Mouse (Mus musculus): ENCODE measurements around the gene Marveld3. TPM values are rescaled to one million over a fixed set of nuclear protein-coding genes. Genes with fewer than 3 reads are reported as not detected.

The Marveld3 gene
- 0.24 and 0.27 TPM in 2 replicates for polyA plus RNA-seq (2014; fragmentation: Nextera tagmentation; extraction: Ambion mirVana)

DNA sequence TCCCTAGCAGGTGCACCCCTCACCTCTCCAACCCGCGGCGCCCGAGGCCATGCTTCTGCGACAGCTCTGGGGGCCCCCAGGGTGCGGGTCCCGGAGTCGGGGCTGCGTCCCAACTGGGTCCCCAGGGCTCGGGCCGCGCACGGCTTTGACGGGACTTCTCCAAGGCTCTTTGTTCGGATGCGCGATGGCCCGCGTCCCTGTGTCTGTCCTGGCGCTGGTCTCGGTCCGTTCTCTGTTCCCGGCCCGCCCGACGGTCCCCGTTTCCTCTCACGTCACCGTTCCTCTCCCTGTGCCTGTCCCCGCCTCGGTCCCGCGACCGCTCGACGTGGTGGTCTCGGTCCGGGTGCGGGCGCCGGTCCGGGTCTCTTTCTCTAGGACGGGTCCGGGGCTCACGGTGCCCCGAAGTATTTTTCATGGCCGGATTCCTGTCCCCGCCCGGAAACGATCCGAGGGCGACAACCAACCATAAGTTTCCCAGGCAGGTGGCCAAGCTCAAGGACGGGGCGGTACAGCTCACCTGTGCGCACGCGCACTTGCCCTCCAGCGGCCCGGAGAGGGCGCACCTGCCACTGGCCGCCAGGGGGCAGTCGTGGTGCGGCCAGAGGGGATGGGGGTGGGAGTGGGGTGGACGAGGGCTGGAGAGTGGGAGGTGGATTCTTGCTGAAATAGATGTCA is at the start of gene Marveld3:
Marveld3 (minus strand) TSS at position 511 of the 675 bp plus-strand sequence.
- 5% methylated on average over 64 of the region's 64 CpGs for WGBS
- ATAC-seq (ENCODE audit: insufficient number of reproducible peaks, low FRiP score, low TSS enrichment, low read depth): no peak
- peak; percentile 71 for DNase-seq (ENCODE audit: low spot score)
- H3K27ac ChIP-seq (replicated peaks; ENCODE audit: low read depth, low read length): no peak within 1 kb of the TSS
- H3K27me3 ChIP-seq (ENCODE audit: control insufficient read depth, insufficient read depth, low read length): peaks cover 27% of the 10 kb centered on the region
- no peak within 1 kb of the TSS for H3K9ac ChIP-seq (ENCODE audit: low read length)
- no peaks in the 10 kb centered on the region for H3K9me3 ChIP-seq (ENCODE audit: control insufficient read depth, low read length)
- H3K4me3 ChIP-seq (ENCODE audit: low read depth, low read length): peak within 1 kb of the TSS; percentile 25
- no peaks in the 10 kb centered on the region for H3K36me3 ChIP-seq (ENCODE audit: control insufficient read depth, insufficient read depth, low read length)
- H3K4me1 ChIP-seq (ENCODE audit: control insufficient read depth, insufficient read depth, low read length): no peaks in the 10 kb centered on the region; the same call in 1 of the 2 replicates
- H3K4me2 ChIP-seq (ENCODE audit: low read depth, severe bottlenecking): peak within 1 kb of the TSS; percentile 43

GRCm38 (mm10) chr8:110010868-110011267 is 48.9 kb upstream of the Marveld3 start:
- no peaks in the 10 kb centered on the region for H3K27me3 ChIP-seq (ENCODE audit: control insufficient read depth, insufficient read depth, low read length)
- no peaks in the 10 kb centered on the region for H3K9me3 ChIP-seq (ENCODE audit: control insufficient read depth, low read length)
- no peak overlapping the region for H3K4me2 ChIP-seq (ENCODE audit: low read depth, severe bottlenecking)
- H3K36me3 ChIP-seq (ENCODE audit: control insufficient read depth, insufficient read depth, low read length): no peaks in the 10 kb centered on the region
- ATAC-seq (ENCODE audit: insufficient number of reproducible peaks, low FRiP score, low TSS enrichment, low read depth) (no peak), DNase-seq (ENCODE audit: low spot score) (peak; percentile 67)
- no peak overlapping the region for H3K27ac ChIP-seq (replicated peaks; ENCODE audit: low read depth, low read length)
- no peak overlapping the region for H3K9ac ChIP-seq (ENCODE audit: low read length)
- H3K4me1 ChIP-seq (ENCODE audit: control insufficient read depth, insufficient read depth, low read length): no peaks in the 10 kb centered on the region
- no peak overlapping the region for H3K4me3 ChIP-seq (ENCODE audit: low read depth, low read length)
- 38% methylated on average over 5 of the region's 5 CpGs for WGBS

- Histone ChIP-seq H3K27me3 (ENCODE audit: control insufficient read depth, insufficient read depth, low read length) (no peaks in the 10 kb centered on the region), H3K9me3 (ENCODE audit: control insufficient read depth, low read length) (no peaks in the 10 kb centered on the region), H3K36me3 (ENCODE audit: control insufficient read depth, insufficient read depth, low read length) (no peaks in the 10 kb centered on the region), H3K4me1 (ENCODE audit: control insufficient read depth, insufficient read depth, low read length) (no peaks in the 10 kb centered on the region), H3K9ac (ENCODE audit: low read length) (no peak overlapping the region), H3K27ac (replicated peaks; ENCODE audit: low read depth, low read length) (no peak overlapping the region), H3K4me2 (ENCODE audit: low read depth, severe bottlenecking) (no peak overlapping the region), H3K4me3 (ENCODE audit: low read depth, low read length) (no peak overlapping the region)
- DNase-seq (ENCODE audit: low spot score) (no peak), ATAC-seq (ENCODE audit: insufficient number of reproducible peaks, low FRiP score, low TSS enrichment, low read depth) (no peak)
- 75% methylated on average over 8 of the region's 8 CpGs for WGBS
Observed at GRCm38 (mm10) chr8:110008995-110009446, 47.0 kb upstream of the Marveld3 start.

DNA sequence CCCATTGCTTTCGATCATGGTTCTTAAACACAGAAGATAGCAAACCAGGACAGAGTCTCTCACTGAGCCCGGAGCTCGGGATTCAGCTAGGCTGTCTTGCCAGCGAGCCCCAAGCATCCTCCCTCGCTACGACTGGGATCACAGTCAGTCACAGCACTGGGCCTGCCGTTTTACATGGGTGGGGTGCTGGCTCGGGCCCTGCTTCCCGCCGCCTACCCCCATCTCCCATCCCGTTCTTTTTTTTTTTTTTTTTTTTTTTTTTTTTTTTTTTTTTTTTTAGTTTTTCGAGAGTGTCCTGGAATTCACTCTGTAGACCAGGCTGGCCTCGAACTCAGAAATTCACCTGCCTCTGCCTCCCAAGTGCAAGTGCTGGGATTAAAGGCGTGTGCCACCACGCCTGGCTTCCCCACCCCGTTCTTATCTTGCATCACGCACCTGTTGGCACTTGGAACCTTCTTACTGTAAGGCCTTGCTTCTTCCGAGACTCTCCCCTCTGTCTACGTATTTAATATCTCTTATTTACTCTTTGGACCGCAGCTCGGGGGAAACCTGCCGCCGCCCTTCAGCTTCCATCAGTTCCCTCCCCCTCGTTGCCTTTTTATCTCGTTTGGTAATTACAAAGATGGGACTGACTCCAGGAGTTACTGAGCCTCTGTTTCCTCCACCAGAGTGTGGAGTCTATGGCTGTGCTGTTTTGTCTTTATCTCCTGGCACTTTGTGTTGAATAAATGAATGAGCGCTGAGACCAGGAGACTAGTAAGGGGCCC is 46.4 kb upstream of the Marveld3 start:
- no peak overlapping the region for H3K4me3 ChIP-seq (ENCODE audit: low read depth, low read length)
- DNase-seq (ENCODE audit: low spot score) (no peak), ATAC-seq (ENCODE audit: insufficient number of reproducible peaks, low FRiP score, low TSS enrichment, low read depth) (no peak)
- no peaks in the 10 kb centered on the region for H3K9me3 ChIP-seq (ENCODE audit: control insufficient read depth, low read length)
- WGBS: 91% methylated on average over 26 of the region's 26 CpGs
- no peak overlapping the region for H3K27ac ChIP-seq (replicated peaks; ENCODE audit: low read depth, low read length)
- H3K4me1 ChIP-seq (ENCODE audit: control insufficient read depth, insufficient read depth, low read length): no peaks in the 10 kb centered on the region
- no peak overlapping the region for H3K9ac ChIP-seq (ENCODE audit: low read length)
- no peaks in the 10 kb centered on the region for H3K27me3 ChIP-seq (ENCODE audit: control insufficient read depth, insufficient read depth, low read length)
- H3K4me2 ChIP-seq (ENCODE audit: low read depth, severe bottlenecking): no peak overlapping the region
- no peaks in the 10 kb centered on the region for H3K36me3 ChIP-seq (ENCODE audit: control insufficient read depth, insufficient read depth, low read length)

GRCm38 (mm10) chr8:110006312-110007023 is 44.5 kb upstream of the Marveld3 start:
- Histone ChIP-seq H3K27me3 (ENCODE audit: control insufficient read depth, insufficient read depth, low read length) (no peaks in the 10 kb centered on the region), H3K4me2 (ENCODE audit: low read depth, severe bottlenecking) (no peak overlapping the region), H3K4me3 (ENCODE audit: low read depth, low read length) (no peak overlapping the region), H3K9me3 (ENCODE audit: control insufficient read depth, low read length) (no peaks in the 10 kb centered on the region), H3K4me1 (ENCODE audit: control insufficient read depth, insufficient read depth, low read length) (no peaks in the 10 kb centered on the region), H3K36me3 (ENCODE audit: control insufficient read depth, insufficient read depth, low read length) (no peaks in the 10 kb centered on the region), H3K27ac (replicated peaks; ENCODE audit: low read depth, low read length) (no peak overlapping the region), H3K9ac (ENCODE audit: low read length) (no peak overlapping the region)
- DNase-seq (ENCODE audit: low spot score) (peak; percentile 28), ATAC-seq (ENCODE audit: insufficient number of reproducible peaks, low FRiP score, low TSS enrichment, low read depth) (no peak)
- WGBS: 68% methylated on average over 17 of the region's 17 CpGs

DNA sequence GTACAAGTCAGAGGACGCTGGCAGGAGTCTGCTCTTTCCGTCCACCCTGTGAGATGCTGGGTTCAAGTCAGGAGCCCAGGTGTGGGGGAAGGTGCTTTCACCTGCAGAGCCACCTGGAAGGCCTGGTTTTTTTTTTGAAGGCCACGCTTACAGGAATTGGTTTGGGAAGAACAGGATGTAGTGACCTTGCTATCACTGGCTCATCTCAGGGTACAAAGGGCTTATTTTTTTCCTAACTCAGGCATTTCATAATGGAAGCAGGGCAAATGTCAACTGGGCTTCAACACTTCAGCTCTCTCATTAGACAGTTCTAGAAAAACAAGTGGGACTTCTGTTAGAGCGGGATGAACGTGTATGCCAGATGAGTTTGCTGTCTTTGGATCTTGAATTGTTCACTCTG is 42.3 kb upstream of the Marveld3 start:
- WGBS: 82% methylated on average over 5 of the region's 5 CpGs

GRCm38 (mm10) chr8:110002953-110003352 is 41.0 kb upstream of the Marveld3 start:
- Histone ChIP-seq H3K27me3 (ENCODE audit: control insufficient read depth, insufficient read depth, low read length) (no peaks in the 10 kb centered on the region), H3K27ac (replicated peaks; ENCODE audit: low read depth, low read length) (no peak overlapping the region), H3K36me3 (ENCODE audit: control insufficient read depth, insufficient read depth, low read length) (no peaks in the 10 kb centered on the region), H3K9ac (ENCODE audit: low read length) (no peak overlapping the region), H3K9me3 (ENCODE audit: control insufficient read depth, low read length) (no peaks in the 10 kb centered on the region), H3K4me2 (ENCODE audit: low read depth, severe bottlenecking) (no peak overlapping the region), H3K4me3 (ENCODE audit: low read depth, low read length) (no peak overlapping the region), H3K4me1 (ENCODE audit: control insufficient read depth, insufficient read depth, low read length) (no peaks in the 10 kb centered on the region)
- 34% methylated on average over 9 of the region's 9 CpGs for WGBS
- DNase-seq (ENCODE audit: low spot score) (peak; percentile 54), ATAC-seq (ENCODE audit: insufficient number of reproducible peaks, low FRiP score, low TSS enrichment, low read depth) (no peak)

More for the DNA sequence above, 42.3 kb upstream of the Marveld3 start:
- Histone ChIP-seq H3K4me3 (ENCODE audit: low read depth, low read length) (no peak overlapping the region), H3K27me3 (ENCODE audit: control insufficient read depth, insufficient read depth, low read length) (no peaks in the 10 kb centered on the region), H3K9me3 (ENCODE audit: control insufficient read depth, low read length) (no peaks in the 10 kb centered on the region), H3K4me1 (ENCODE audit: control insufficient read depth, insufficient read depth, low read length) (no peaks in the 10 kb centered on the region), H3K36me3 (ENCODE audit: control insufficient read depth, insufficient read depth, low read length) (no peaks in the 10 kb centered on the region), H3K4me2 (ENCODE audit: low read depth, severe bottlenecking) (no peak overlapping the region), H3K27ac (replicated peaks; ENCODE audit: low read depth, low read length) (no peak overlapping the region), H3K9ac (ENCODE audit: low read length) (no peak overlapping the region)
- DNase-seq (ENCODE audit: low spot score) (no peak), ATAC-seq (ENCODE audit: insufficient number of reproducible peaks, low FRiP score, low TSS enrichment, low read depth) (no peak)

DNA sequence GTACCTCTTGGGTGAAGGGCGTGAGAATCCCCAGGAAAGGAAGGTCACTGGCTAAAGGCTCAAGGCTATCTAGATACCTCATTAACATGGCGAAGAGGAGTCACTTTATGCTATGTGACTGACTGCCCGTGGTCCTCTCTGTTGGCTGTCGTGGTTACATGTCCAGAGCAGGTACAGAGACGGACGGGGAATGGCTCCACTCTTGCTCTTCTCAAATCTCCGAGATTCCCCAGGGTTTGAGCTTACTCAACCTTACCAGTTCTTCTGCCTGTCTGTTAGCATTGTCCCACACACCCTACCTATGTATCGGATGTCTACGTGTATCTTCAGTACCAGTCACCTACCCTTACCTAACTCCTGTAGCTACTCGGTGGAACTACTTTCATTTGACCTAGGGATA is 38.0 kb upstream of the Marveld3 start:
- Histone ChIP-seq H3K9ac (ENCODE audit: low read length) (no peak overlapping the region), H3K4me3 (ENCODE audit: low read depth, low read length) (no peak overlapping the region), H3K4me2 (ENCODE audit: low read depth, severe bottlenecking) (no peak overlapping the region), H3K27ac (replicated peaks; ENCODE audit: low read depth, low read length) (no peak overlapping the region), H3K36me3 (ENCODE audit: control insufficient read depth, insufficient read depth, low read length) (no peaks in the 10 kb centered on the region), H3K27me3 (ENCODE audit: control insufficient read depth, insufficient read depth, low read length) (no peaks in the 10 kb centered on the region), H3K9me3 (ENCODE audit: control insufficient read depth, low read length) (no peaks in the 10 kb centered on the region), H3K4me1 (ENCODE audit: control insufficient read depth, insufficient read depth, low read length) (no peaks in the 10 kb centered on the region)
- ATAC-seq (ENCODE audit: insufficient number of reproducible peaks, low FRiP score, low TSS enrichment, low read depth): no peak
- 88% methylated on average over 10 of the region's 10 CpGs for WGBS
- DNase-seq (ENCODE audit: low spot score): no peak
